Mouse (Mus musculus) left cerebral cortex, adult 18-20 months (tissue): Measurements from ENCODE around the gene Optn. TPM values are rescaled to one million over a fixed set of nuclear protein-coding genes. Genes with fewer than 3 reads are reported as not detected.

Experiments used
- DNase-seq, 2 experiments: peaks; one replicate each; pipeline ENCODE4 v3.0.0; 2021 to 2022; ENCODE audit warnings: low spot score in 2 of 2, mixed read lengths in 1 of 2
- total RNA-seq, 2 experiments: library from RNA; stranded (reverse); gene quantifications; 2 replicates each; pipeline ENCODE4 v1.2.3; 2021

The Optn gene
- total RNA-seq, 2 experiments from 2014 or later: 19.3 to 20.7 TPM

DNA sequence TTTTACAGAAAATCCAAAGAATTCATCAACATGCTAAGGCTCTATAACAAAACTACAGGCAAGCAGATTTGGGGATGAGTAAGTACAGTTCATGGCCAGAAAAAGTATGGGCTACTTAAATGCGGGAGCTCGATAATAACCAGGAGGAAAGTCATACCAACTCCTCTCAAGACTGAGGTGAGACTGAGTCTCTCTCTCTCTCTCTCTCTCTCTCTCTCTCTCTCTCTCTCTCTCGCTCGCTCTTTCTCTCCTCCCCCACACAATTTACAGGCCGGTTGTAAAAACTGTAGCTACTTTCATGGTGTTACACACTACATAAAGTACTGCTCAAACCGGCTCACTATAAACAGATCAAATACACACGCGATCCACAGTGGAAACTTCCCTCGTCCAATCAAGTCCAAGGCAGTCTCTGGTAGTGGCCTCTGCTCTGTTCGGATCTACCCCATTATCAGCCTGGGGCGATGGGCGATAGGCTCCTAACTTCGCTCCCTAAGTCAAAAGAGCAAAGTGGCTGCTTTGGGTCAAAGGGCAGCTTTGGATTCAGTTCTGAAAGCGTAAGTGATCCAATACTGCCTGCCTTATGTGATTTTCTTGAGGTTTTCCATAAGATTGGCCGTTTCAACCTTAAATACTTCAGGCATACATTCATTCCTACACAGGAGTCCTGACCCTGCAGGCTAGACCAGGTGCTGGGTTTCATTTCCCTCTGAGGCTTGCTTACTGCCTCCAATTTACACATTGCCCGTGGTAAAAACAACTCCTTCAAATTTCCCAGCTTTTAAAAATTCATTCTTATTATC is 1.2 kb downstream of the Optn start:
- DNase-seq: no peak

DNA sequence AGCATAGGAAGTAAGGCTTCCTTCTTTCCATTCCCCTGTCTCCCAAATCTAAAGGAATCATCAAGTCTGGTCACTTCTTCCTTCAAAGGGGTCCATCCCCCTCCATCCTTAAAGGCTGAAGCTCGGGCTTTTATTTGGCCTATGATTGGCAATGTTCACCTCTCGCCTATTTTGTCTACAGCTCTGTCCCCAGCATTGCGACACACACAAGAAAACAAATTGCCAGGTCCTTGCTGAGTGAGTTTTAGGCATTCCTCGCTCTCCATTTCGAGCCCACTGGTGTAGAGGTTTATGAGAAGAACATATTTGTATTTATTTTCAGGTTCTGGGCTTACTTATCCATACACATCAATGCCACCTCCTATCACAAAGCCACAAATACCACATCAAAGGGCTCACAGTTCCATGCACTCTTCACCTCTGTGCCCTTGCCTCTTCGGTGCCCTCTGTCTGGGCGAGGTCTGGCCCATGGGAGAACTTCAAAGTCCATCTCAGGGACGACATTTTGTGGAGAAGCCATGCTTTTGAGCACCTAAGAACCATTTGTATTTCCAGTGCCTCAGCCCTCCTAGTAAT is 2.6 kb downstream of the Optn start:
- DNase-seq: no peak

DNA sequence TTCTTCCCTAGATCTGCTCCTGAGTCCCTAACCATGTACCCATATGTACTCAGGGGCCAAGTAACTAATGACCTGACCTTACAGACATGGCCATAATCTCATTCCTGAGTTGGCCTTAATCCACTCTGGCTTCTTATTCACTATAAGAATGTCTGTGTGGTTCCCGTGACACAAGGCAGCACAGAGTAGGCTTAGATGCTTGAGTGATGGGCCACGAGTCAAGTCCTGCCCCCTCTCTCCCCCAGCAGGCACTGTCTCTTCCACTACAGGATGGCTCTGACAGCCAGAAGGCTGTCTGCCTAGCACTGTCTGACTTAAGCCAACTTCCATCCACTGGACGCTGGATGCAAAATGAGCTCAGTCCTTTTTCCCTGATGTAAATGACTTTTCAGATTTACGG is 3.9 kb downstream of the Optn start:
- DNase-seq: no peak

DNA sequence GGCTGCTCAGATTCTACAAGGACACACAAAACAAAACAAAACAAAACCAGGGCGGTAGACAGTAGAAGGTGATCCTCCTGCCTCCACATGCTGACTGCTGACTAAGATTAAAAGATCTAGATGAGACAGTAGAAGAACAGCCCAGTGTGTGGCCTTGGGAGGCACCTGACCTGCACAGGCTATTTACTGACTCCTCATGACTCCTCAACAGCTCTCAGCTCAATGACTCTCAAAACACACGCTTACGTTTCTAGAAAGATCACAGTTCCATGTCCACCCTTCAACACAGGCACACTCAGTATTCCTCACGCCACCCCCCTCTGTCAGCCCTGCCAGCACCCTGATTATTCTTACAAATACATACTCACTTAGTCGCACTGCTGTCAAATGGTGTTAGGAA is 5.4 kb downstream of the Optn start:
- no peak for DNase-seq

DNA sequence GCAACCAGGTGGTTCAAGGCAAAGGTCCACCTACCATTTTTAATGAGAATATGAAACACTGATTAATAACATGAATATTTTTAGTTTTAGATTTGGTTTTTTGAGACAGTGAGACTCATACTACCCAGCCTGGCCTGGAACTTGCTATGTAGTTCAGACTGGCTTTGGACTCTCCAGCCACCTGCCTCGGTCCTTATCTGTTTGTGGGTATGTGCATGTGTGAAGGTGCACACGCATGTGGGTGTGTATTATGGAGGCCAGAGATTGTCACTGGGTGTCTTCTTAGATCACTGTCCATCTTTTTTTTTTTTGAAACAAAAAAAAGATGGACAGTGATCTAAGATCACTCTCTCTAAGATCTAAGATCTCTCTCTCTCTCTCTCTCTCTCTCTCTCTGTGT is 13.3 kb downstream of the Optn start:
- DNase-seq: no peak

DNA sequence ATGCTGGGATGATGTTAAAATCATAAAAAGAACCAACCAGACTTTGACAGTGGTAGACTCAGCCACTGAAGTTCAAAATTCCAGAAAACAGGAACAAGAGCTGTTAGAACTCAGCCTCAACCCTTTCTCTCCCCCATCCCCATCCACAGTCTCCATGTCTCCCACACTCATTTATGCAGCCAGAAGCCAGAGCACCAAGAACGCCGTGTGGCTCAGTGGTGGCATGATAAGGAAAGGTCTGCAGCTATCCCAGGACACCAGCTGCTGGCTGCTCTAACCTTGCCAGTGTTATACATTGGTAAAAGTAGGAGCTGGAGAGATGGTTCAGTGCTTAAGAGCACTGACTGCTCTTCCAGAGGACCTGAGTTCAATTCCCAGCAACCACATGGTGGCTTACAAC is 16.8 kb downstream of the Optn start:
- no peak for DNase-seq

DNA sequence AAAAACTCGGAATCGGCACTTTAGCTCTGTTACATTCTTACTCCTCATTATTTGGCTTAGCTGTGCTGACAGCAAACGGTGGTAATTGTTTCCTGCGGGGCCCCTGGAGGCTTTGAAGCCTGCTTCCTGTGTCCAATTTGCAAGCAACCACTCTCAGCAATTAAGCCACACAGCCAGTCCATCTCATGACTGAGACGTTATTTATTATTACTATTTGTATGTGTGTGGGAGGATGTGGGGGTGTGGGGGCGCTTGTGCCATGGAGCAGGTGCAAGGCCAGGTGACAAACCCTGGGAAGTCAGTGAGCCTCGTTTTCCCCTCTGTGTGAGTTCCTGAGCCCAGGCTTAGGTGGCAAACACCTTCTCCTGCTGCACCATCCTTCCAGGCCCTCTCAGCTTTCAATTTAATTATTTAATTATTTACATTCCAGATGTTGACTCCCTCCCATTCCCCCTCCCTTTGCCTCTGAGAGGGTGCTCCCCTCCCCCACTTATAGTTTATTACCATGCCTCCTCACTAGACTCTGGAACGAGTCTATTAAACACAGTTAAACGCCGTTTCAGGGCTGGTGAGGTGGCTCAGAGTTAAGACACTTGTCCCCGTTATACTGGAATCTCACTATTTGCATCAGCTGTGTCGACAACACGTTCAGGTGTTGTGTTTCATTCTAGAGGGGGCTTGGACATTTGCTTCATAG is 18.4 kb downstream of the Optn start:
- DNase-seq: no peak

DNA sequence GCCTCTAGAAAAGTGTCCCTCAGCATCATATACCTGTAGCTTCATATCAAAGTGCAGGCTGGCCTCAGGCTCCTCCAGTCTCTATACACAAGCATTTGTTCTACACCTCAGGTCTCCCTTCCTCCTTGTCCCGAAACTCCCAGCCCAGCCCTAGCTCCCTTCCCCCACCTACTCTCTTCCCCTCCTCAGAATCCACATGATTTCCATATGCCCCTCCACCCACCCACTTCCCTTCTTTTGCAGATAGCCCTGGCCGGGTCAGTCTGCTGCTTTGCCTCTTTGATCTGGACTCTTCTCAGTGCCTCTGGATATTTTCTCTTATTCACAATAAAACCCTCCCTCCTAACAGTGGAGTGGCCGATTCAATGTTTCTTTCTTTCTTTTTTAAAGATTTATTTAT is 19.5 kb downstream of the Optn start:
- no peak for DNase-seq

DNA sequence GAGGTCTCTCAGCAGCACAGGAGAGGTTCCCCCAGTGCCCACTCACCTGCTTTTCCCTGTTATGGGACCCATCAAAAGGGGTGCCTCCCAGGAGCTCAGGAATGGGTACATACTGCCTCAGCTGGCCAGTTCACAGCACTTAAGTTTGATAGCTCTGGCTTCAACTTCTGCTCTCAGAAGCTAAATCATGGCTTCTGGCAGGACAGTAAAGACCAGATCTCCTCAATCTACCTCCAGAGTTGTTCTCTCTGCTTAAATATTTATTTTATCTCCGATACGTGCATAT is 20.4 kb downstream of the Optn start:
- no peak for DNase-seq

DNA sequence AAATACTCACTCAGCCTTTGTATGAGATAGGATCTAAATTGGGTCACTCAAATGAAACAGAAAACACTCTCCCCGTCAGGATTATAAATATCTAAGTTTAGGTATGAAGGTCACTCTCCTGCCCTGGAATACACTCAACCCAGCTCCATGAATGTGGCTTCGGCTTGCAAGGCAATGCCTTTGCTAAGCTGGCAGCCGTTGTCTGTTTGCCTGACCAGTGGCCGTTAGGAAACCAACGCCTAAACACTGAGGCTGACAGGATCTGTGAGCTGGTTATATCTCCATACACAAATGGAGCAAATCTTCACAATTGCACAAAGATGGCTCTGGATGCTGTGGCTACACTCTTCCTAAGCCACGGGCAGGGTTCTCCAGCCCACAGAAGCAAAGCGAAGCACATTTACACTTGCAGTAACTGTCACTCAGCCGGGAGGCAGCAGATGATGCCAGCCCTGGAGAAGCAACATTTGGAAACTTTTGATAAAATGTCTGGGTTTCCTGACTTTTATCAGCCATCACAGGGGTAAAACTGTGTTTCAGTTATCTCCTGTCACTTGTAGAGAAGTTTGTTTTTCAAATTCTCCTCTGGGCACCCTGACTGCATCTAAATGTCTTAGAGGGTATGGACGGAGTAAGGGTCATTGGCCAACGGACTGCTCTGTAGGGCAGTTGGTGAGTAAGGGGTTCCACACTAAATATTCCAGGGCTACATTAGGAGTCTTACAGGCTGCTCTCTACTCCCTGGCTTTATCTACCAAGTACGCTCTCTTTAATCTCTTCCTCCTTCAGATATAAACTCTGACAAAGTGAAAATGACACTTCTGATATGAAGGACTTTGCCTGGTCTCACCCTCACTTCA is 21.0 kb downstream of the Optn start:
- no peak for DNase-seq

DNA sequence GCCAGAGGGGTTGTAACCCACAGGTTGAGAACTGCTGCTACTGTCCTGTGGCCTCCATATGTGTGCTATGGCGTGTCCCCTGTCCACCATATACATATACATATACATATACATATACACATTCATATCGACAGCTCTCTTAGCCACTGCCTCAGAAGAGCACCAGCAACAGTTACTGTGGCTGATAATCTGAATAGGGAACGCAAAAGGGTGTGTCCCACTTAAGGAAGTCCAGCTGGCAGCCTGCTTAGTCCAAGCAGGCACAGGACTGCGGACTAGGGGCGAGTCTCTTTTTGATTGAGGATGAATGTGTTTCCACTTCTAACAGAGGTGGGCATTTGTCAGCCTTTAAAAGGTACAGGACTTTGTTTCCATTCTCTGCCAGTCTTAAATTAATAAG is 22.0 kb downstream of the Optn start:
- no peak for DNase-seq

DNA sequence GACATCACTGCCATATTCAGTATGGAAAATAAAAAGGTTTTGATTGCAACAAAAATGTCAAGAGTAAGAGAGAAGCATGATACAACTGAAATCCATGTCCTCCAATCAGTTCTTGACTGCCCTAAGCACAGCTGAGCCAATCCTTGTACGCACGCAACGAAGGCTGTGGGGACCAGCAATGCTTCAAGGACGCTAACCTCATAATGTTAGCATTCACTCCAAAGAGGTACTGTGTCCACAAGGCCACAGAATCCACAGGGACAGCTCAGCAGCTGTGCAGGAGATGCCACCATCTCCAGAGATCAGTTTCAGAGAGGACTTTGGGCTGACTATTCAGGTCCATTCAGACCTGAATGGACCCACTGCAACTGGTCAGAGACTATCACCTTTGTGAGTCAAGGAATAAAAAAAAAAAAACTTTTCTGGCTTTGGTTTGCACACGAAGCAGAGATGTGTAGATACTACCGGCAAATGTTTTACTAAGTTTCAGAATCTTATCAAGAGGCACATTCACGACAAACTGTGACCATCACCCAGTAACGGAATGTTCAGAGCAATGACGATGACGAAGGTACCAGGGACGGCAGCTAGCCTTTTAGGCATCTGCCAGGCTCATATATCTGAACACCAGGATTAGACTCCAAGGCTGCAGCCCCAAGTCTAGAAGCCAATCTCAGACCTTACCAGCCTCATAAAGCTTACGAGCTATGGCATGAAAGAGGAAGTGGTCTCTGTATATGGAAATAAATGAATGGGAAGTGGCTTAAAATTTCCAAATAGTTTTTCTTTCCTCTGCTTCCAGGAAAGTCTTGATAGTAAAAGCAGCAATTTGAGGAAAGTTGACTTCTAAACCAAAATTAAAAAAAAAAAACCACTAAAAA is 23.3 kb downstream of the Optn start:
- no peak for DNase-seq

DNA sequence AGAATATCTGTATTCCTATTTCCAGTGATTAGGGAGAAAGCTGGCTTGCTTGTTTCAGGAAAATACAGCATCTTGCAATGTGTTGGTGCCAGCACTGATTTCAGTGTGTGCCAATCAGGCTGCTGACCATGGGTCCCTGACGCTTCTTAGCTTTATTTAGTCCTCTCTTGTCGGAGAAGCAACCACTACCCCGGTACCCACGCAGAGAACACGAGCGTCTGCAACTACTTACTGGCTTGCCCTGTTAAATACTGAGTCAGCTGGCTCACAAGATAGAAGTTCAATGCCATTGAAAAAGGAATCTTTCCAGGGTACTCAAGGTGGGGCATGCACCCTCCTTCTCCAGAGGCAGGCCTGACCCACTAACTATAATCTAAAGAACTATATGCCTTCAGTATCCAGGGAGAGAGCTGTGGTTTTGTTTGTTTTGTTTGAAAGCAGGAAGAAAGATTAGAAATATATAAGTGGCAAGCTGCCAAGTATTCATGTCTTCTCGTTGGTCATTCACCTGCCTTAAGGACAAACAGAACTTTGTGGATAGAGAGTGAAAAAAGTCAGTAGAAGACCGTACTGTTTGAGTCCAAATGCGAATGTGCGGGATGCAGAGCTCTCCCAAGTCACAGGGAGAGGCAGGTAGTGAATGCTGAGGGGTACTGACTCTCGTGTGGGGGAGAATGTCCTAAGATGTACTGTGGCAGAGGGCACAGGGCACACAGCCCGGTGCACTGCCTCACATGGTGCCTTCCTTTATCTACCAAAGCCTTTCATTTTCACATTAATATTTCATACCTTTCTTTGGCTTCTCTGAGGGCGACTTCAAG is 24.3 kb downstream of the Optn start:
- no peak for DNase-seq

DNA sequence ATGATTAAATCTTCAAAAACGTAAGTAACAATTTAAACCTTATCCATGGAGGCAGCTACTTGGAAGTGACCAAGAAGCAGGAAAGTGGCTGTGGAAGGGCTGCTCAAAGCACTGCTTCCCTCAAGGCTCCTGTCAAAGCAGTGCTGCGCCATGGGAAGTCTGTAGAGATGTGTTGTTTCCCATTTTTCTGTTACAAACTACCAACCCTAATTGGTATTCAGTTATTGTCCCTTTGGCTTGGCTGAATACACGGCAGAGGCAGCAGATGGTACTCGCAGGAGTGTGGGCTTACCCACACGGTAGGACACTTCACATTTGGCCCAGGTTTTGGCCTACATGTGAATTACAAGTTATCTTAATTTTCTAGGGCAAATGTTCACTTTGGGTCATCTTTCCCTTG is 25.5 kb downstream of the Optn start:
- DNase-seq: no peak

DNA sequence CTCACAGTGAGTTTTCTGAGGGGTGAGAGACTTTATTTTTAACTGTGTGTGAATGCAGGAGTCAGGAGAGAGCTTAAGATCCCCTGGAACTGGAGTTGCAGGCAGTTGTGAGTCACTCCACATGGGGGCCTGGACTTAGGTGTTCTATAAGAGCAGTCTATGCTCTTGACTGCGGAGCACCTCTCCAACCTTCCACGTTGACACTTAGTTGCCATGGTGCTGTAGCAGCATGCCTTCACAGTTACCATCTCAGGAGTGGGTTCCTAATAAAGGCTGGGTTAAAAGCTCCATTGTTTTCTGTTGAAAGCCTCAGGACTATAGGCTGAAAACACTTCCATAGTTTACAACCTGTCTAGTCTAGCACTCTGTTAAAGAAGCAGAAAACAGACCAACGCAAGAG is 26.5 kb downstream of the Optn start:
- no peak for DNase-seq

DNA sequence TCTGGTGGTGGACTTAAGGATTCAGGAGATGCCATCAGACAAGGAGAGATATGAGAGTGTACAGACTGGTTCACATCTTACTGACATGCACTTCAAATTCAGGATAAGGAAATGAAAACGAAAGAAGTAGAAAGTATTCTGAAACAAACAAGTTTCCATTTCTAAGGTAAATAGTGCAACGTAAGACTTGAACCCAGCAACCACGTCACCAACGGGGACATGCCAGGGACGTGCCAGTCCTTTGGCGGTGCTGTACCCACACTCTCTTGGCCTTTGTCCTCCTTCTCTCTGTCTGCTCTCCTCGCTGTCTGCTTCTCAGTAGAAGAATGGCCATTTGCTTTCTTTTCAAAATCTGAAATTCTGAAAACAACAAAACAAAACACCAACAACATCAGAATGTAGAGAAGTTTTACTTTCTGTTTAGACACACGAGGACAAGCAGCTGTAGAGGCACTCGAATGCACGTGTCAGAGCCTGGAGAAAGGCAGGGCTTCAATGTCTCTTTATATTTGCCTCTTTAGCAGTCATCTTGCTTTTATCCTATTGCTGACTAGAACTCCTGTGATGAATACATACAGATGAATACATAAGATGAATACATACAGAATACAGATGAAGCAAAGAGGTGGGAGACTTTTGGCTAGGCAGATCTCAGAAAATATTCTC is 27.3 kb downstream of the Optn start:
- no peak for DNase-seq

DNA sequence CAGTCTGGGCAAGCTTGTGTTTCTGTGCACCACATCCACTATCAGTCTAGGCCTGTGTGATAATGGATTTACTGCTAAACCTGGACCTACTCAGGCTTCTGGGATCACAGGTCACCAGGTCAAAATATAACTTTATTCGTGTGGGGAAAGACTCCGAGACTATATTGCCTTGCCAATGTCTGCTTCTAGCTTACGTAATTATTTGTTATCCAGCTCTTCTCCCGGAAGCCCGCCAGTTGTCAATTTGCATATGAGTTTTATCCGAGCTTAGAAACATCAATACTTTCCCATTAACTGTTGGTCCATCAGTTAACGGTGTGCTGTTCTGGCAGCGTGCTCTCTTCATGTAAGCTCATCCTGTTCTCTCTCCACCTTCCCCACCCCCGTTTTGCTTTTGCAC is 28.6 kb downstream of the Optn start:
- DNase-seq: no peak

DNA sequence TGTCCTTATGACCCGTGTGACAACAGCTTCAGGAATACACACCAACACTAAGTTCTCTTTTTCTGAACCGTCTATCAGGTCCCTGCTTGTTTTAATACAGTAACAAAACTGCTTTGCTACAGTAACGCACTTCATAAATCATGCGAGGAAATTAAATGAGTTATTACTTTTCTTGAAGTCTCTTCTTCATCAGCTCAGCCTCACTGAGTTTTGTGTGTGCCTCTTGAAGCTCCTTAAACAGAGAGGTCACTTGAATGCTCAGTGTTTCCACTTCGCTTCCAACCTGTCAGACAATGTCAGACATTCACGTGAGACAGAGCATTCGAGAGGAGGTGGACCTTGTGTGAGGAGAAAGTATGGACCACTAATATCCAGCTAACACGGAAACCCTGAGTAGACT is 29.1 kb downstream of the Optn start:
- no peak for DNase-seq
